Mouse (Mus musculus) forebrain, postnatal 0 days (tissue): ENCODE measurements at regions not wholly inside any gene's neighbourhood (a gene's known extent, or its start where the extent isn't known, plus 50 kb on each side); places are given as distances from the start of the nearest gene placed in this dataset.
A peak's percentile ranks its signal among the peaks of the same experiment; 100 is the strongest.
"Not testable (repeated sequence)": the region's sequence is repeated elsewhere in the genome, so short reads cannot be mapped to it uniquely, and the experiment has no call there.

Experiments
- ATAC-seq: fragments of 200-750 bp; cut with Nextera tagmentation; 2 replicates; pipeline ENCODE4 v1.8.0; 2017; ENCODE audit warnings: mild to moderate bottlenecking, moderate library complexity
- DNase-seq: peaks from one replicate; pipeline ENCODE4 v3.0.0-alpha.2; 2015
- H3K27ac ChIP-seq: fragments of 300-500 bp; sonication (generic); 2 replicates; pipeline ENCODE4 v1.5.1; 2014; ENCODE audit warnings: low read depth, mild to moderate bottlenecking, antibody characterized with exemption, low read length, moderate library complexity, mixed read lengths
- H3K27me3 ChIP-seq: fragments of 300-500 bp; sonication (generic); 2 replicates; pipeline ENCODE4 v1.6.1; 2014; ENCODE audit warnings: mild to moderate bottlenecking, low read length, mixed read lengths; ENCODE audit not compliant: insufficient read depth
- H3K36me3 ChIP-seq: fragments of 300-500 bp; sonication (generic); 2 replicates; pipeline ENCODE4 v1.6.1; 2014; ENCODE audit warnings: mild to moderate bottlenecking, moderate library complexity; ENCODE audit not compliant: insufficient read depth
- H3K4me1 ChIP-seq: fragments of 300-500 bp; sonication (generic); 2 replicates; pipeline ENCODE4 v1.6.1; 2014; ENCODE audit warnings: antibody characterized with exemption; ENCODE audit not compliant: insufficient read depth
- H3K4me2 ChIP-seq: fragments of 300-500 bp; sonication (generic); 2 replicates; pipeline ENCODE4 v1.6.1; 2014; ENCODE audit warnings: low read depth, mild to moderate bottlenecking, moderate library complexity
- H3K4me3 ChIP-seq: fragments of 300-500 bp; sonication (generic); 2 replicates; pipeline ENCODE4 v1.5.1; 2014; ENCODE audit warnings: low read depth, low read length, mixed read lengths
- H3K9ac ChIP-seq: fragments of 300-500 bp; sonication (generic); 2 replicates; pipeline ENCODE4 v1.6.1; 2014; ENCODE audit warnings: mild to moderate bottlenecking
- H3K9me3 ChIP-seq: fragments of 300-500 bp; sonication (generic); 2 replicates; pipeline ENCODE4 v1.6.1; 2016; ENCODE audit warnings: low read length
- CTCF ChIP-seq: sonication (generic); IDR thresholded peaks from 2 replicates; pipeline ENCODE4 v1.5.1; 2016; ENCODE audit warnings: antibody characterized with exemption, control low read depth, low read depth
- WGBS: fragments of 180-500 bp; shearing (Covaris S2); extraction: QIAGEN DNeasy Blood & Tissue Kit; methylation state at CpG from one replicate; pipeline ENCODE4 v1.1.7; 2014; 5-methylcytosine and 5-hydroxymethylcytosine counted together

DNA sequence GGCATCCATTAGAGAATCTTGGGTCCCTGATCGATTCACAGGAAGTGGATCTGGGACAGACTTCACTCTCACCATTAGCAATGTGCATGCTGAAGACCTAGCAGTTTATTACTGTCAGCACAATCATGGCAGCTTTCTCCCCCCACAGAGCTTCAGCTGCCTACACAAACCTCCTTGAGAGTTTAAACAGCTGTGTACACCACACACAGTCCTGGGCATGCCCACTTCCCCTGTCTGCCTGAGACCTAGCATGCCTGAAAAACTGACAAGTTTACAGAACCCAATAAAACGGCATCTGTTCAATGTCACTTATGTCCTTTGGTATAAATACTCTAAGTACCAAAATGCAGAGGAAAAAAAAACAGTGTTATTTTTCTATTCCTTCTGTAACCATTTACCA lies 435.7 kb downstream of the Rpia start:
- H3K4me2 ChIP-seq: no peak overlapping the region
- WGBS: 85% methylated on average over 2 of the region's 2 CpGs
- H3K27me3 ChIP-seq: no peaks in the 10 kb centered on the region
- no peaks in the 10 kb centered on the region for H3K4me1 ChIP-seq
- no peak overlapping the region for H3K4me3 ChIP-seq
- no peaks in the 10 kb centered on the region for H3K36me3 ChIP-seq
- H3K9ac ChIP-seq: no peak overlapping the region
- H3K27ac ChIP-seq: no peak overlapping the region
- no peak for ATAC-seq
- no peaks in the 10 kb centered on the region for H3K9me3 ChIP-seq
- no peak for TF ChIP-seq CTCF
- no peak for DNase-seq

GRCm38 (mm10) chr6:70342147-70342546 lies 449.9 kb downstream of the Rpia start:
- no peaks in the 10 kb centered on the region for H3K9me3 ChIP-seq
- WGBS: 85% methylated on average over 5 of the region's 5 CpGs
- TF ChIP-seq CTCF: no peak
- H3K9ac ChIP-seq: no peak overlapping the region
- H3K27ac ChIP-seq: no peak overlapping the region
- H3K4me1 ChIP-seq: no peaks in the 10 kb centered on the region
- H3K4me2 ChIP-seq: no peak overlapping the region
- H3K4me3 ChIP-seq: no peak overlapping the region
- no peaks in the 10 kb centered on the region for H3K27me3 ChIP-seq
- DNase-seq (peak; percentile 0), ATAC-seq (no peak)
- no peaks in the 10 kb centered on the region for H3K36me3 ChIP-seq

- H3K27me3 ChIP-seq, H3K9me3 ChIP-seq, DNase-seq, H3K4me3 ChIP-seq, H3K36me3 ChIP-seq, H3K4me1 ChIP-seq, H3K9ac ChIP-seq, ATAC-seq, H3K27ac ChIP-seq, H3K4me2 ChIP-seq: not testable (repeated sequence)
- WGBS: 86% methylated on average over 2 of the region's 2 CpGs
Observed at GRCm38 (mm10) chr6:70340691-70341090, 451.3 kb downstream of the Rpia start.

- no peak overlapping the region for H3K27ac ChIP-seq
- TF ChIP-seq CTCF: no peak
- no peak overlapping the region for H3K9ac ChIP-seq
- ATAC-seq: no peak
- 66% methylated on average over 1 of the region's 1 CpGs for WGBS
- H3K27me3 ChIP-seq: no peaks in the 10 kb centered on the region
- no peak overlapping the region for H3K4me2 ChIP-seq
- no peaks in the 10 kb centered on the region for H3K9me3 ChIP-seq
- no peak overlapping the region for H3K4me3 ChIP-seq
- H3K36me3 ChIP-seq: no peaks in the 10 kb centered on the region
- DNase-seq: no peak
- no peaks in the 10 kb centered on the region for H3K4me1 ChIP-seq
Observed at GRCm38 (mm10) chr6:70315318-70315717, 476.7 kb downstream of the Rpia start.

GRCm38 (mm10) chr6:70314667-70315066 lies 477.4 kb downstream of the Rpia start:
- not testable (repeated sequence) for H3K9ac ChIP-seq, H3K9me3 ChIP-seq, H3K27ac ChIP-seq, H3K27me3 ChIP-seq, H3K4me2 ChIP-seq, H3K4me1 ChIP-seq, ATAC-seq, H3K36me3 ChIP-seq, H3K4me3 ChIP-seq, DNase-seq
- 91% methylated on average over 2 of the region's 2 CpGs for WGBS

GRCm38 (mm10) chr6:70301100-70301499 lies 490.9 kb downstream of the Rpia start:
- ATAC-seq, H3K4me1 ChIP-seq, H3K27ac ChIP-seq, H3K27me3 ChIP-seq, H3K36me3 ChIP-seq, H3K4me3 ChIP-seq, H3K9ac ChIP-seq, H3K4me2 ChIP-seq, H3K9me3 ChIP-seq, DNase-seq: not testable (repeated sequence)

DNA sequence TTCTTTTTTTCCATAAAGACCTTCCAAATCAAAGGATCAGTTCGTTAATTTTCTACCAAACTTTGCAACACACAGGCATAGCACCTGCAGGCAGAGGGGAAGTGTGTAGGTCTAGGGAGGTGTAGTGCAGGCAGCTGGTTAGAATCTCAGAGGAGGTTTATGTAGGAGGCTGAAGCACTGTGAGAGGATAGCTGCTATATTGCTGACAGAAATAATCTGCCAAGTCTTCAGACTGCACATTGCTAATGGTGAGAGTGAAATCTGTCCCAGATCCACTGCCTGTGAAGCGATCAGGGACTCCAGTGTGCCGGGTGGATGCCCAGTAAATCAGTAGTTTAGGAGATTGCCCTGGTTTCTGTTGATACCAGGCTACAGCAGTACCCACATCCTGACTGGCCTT lies 531.8 kb downstream of the Rpia start:
- not testable (repeated sequence) for H3K36me3 ChIP-seq

GRCm38 (mm10) chr6:70240167-70240566 lies 551.9 kb downstream of the Rpia start:
- no CpG with 5 or more reads among the region's 1 CpGs for WGBS
- not testable (repeated sequence) for H3K27ac ChIP-seq, H3K36me3 ChIP-seq, H3K9ac ChIP-seq, H3K4me2 ChIP-seq, H3K9me3 ChIP-seq, ATAC-seq, DNase-seq, H3K27me3 ChIP-seq, H3K4me3 ChIP-seq, H3K4me1 ChIP-seq

More for the DNA sequence above, 531.8 kb downstream of the Rpia start:
- H3K27me3 ChIP-seq, H3K4me2 ChIP-seq, H3K9me3 ChIP-seq, ATAC-seq, H3K27ac ChIP-seq, DNase-seq, H3K4me3 ChIP-seq, H3K9ac ChIP-seq, H3K4me1 ChIP-seq: not testable (repeated sequence)
- 82% methylated on average over 3 of the region's 3 CpGs for WGBS
